Mouse (Mus musculus) ES-Bruce4 (cell line): ENCODE measurements at regions not wholly inside any gene's neighbourhood (a gene's known extent, or its start where the extent isn't known, plus 50 kb on each side); places are given as distances from the start of the nearest gene placed in this dataset.

ENCODE experiments used
- CTCF ChIP-seq: IDR thresholded peaks from one replicate; pipeline ENCODE4 v1.8.1; 2011; ENCODE audit warnings: low read depth, low read length
- EP300 ChIP-seq: IDR thresholded peaks from 2 replicates; pipeline ENCODE4 v1.6.1; 2011; ENCODE audit warnings: low read depth, low read length; ENCODE audit not compliant: insufficient read depth
- POLR2A ChIP-seq: IDR thresholded peaks from one replicate; pipeline ENCODE4 v1.8.1; 2011; ENCODE audit warnings: low read length; ENCODE audit not compliant: insufficient read depth

GRCm38 (mm10) chr14:26320736-26321135 is 63.0 kb downstream of the Duxbl3 start:
- TF ChIP-seq CTCF (no peak), POLR2A (no peak), EP300 (no peak)
